Mouse (Mus musculus) right cerebral cortex, adult 2 months (tissue): ENCODE measurements at regions not wholly inside any gene's neighbourhood (a gene's known extent, or its start where the extent isn't known, plus 50 kb on each side); places are given as distances from the start of the nearest gene placed in this dataset.

Experiments used
- DNase-seq, 2 experiments: peaks; one replicate each; pipeline ENCODE4 v3.0.0; 2021 to 2022; ENCODE audit warnings: low spot score in 2 of 2

DNA sequence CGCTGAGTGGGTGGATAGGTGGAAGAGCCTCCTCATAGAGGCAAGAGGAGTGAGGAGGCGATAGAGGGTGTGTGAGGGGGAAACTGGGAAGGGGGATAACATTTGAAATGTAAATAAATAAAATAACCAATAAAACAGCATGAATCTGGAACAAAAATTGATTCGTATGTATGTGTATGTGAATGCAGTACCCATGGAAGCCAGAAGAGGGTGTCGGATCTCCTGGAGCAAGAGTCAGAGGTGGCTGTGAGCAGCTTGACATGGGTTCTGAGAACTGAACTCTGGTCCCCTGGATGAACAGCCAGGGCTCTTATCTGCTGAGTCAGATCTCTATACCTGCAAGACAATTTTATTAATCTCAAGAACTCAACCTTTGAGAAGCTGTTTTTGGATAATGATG, 81.4 kb downstream of the Tfap2b start:
- DNase-seq: no peak

DNA sequence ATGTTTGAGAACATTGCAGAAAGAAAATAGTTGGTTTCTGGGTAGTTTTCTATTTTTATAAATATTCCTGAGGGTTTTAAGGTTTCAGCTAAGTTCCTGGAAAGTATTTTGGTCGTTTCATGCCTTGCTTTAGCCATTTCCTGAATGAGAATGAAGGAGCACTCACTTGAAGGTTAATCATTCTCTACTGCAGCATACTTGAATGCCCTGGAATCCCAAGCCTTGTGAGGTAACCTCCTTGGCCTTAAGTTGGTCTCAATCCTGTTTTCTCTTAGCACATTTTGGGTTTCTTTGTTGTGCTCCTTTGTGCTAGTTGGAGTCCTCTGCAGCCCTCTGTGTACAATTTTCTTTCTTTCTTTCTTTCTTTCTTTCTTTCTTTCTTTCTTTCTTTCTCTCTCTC, 112.9 kb downstream of the Tfap2b start:
- DNase-seq: no peak

DNA sequence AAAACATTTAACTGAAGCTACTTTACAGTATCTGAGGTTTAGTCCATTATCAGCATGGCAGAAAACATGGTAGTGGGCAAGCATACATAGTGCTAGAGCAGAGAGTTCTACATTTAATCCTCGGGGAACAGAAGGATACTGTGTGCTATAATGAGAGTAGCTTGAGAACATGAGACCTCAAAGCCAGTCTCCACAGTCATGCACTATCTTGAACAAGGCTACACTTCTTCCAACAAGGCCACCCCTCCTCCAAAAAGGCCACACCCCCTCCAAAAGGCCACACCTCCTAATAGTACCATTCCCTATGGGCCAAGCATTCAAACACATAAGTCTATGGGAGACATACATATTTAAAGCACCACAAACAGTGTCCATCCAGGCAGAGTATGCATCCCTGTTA, 127.3 kb downstream of the Tfap2b start:
- DNase-seq: no peak

GRCm38 (mm10) chr1:19337207-19337606, 128.5 kb downstream of the Tfap2b start:
- no peak for DNase-seq

- DNase-seq: no peak
Observed at GRCm38 (mm10) chr1:19344445-19344844, 135.7 kb downstream of the Tfap2b start.

GRCm38 (mm10) chr1:19350495-19350894, 141.8 kb downstream of the Tfap2b start:
- no peak for DNase-seq

- DNase-seq: no peak
Observed at GRCm38 (mm10) chr1:19384856-19385255, 176.1 kb downstream of the Tfap2b start.

- DNase-seq: no peak
Observed at GRCm38 (mm10) chr1:19388864-19389505, 180.3 kb downstream of the Tfap2b start.

GRCm38 (mm10) chr1:19407556-19407955, 198.8 kb downstream of the Tfap2b start:
- DNase-seq: no peak

GRCm38 (mm10) chr1:19412345-19412744, 203.6 kb downstream of the Tfap2b start:
- no peak for DNase-seq

DNA sequence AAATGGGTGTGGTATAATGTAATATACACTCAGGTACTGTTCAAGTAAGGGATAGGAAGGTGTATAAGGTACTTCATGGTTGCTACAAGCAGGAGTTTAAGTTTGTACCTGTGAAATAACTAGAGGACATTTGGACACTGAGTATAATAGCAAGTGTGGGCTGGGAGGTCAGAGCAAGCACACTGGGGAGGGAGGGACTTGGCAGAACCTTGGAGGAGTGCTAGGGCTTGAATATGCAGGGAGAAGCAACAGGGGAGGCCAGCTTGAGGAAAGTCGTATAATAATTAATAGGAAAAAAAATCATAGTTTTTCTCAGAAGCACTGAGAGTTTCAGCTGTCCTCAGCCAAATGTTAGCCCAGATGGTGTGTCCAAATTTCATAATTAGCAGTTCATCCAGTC, 212.4 kb downstream of the Tfap2b start:
- DNase-seq: no peak

GRCm38 (mm10) chr1:19450786-19451185, 242.1 kb downstream of the Tfap2b start:
- DNase-seq: no peak

- DNase-seq: no peak
Observed at GRCm38 (mm10) chr1:19458646-19459441, 250.1 kb downstream of the Tfap2b start.

DNA sequence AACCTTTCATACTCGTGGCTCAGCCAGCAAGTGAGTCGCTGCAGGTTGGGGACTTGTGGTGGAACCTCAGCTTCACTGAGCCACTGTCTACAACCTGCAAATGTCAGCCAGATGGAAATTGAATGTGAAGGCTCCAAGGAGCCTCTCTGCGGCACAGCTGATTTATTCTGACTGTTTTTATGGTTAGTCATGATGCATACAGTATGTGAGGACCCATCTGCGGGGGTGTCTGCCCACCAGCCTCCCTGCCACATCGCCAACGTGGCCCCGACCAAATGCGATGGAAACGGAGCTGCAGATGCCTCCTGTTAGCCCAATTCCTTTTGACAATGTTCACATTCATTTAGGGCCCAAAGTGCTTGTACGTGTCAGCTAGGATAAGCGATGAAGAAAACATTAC, 251.2 kb downstream of the Tfap2b start:
- peak; percentile 10 to 22 for DNase-seq

- no peak for DNase-seq
Observed at GRCm38 (mm10) chr1:19473561-19473960, 264.8 kb downstream of the Tfap2b start.
